Mouse (Mus musculus) gonadal fat pad, adult 2 months (tissue): ENCODE results near the gene Fam71f1. TPM values are rescaled to one million over a fixed set of nuclear protein-coding genes. Genes with fewer than 3 reads are reported as not detected.
A peak's percentile ranks its signal among the peaks of the same experiment; 100 is the strongest.
"Not testable (repeated sequence)": the region's sequence is repeated elsewhere in the genome, so short reads cannot be mapped to it uniquely, and the experiment has no call there.

Experiments used
- DNase-seq: peaks from one replicate; pipeline ENCODE4 v3.0.0-alpha.2; 2012; ENCODE audit warnings: low read depth
- polyA plus RNA-seq: library from polyadenylated mRNA; depleted of rRNA; stranded (reverse); fragments of >200 nt; gene quantifications from 2 replicates; pipeline ENCODE4 v1.2.3, GENCODE M21; 2012; rRNA removed

Gene Fam71f1
- polyA plus RNA-seq, 1 experiment: 0.77 TPM

DNA sequence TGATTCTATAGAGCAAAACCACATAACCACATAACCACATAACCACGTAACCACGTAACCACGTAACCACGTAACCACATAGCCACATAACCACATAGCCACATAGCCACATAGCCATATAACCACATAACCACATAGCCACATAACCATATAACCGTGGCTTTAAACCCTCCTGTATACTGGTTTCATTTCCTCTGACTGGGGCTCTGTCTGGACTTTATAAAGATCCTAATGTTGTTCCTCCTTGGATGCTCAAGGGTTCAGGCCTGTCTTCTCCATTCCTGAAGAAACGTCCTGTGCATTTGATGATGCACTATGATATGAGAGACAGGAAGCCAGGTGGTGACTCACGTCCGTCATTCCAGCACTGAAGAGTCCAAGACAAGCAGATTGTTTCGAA lies 8.0 kb downstream of the Fam71f1 start:
- DNase-seq: no peak

DNA sequence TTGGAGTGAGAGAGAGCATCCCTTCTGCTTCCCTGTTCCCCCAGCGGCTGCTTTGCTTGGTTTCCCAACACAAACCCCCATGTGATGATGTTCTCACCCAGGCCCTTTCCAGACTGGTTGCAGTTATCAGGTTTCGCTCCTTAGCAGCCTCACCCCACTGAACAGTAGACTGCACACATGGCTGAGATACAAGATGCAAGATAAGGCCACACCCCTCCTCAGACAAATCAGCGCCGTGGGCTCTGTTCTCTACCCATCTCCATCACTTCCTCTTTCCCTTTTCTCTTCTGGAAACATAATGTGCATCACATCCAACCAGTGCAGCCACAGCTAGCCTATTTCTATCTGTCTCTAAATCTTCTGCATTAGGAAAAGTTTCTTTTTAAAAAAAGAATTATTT lies 10.6 kb downstream of the Fam71f1 start:
- DNase-seq: no peak

DNA sequence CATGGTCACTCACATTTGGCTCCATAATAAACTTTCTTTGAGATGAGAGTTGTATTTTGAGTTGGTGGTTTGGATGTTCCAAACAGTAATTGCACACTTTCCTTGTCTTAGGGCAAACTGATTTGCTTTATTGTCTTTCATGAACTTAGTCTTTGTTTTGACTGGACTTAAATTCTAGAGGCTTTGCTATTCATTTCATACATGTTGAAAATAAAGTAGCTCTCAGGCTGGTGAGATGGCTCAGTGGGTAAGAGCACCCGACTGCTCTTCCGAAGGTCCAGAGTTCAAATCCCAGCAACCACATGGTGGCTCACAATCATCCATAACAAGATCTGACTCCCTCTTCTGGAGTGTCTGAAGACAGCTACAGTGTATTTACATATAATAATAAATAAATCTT lies 27.6 kb downstream of the Fam71f1 start:
- DNase-seq: not testable (repeated sequence)

DNA sequence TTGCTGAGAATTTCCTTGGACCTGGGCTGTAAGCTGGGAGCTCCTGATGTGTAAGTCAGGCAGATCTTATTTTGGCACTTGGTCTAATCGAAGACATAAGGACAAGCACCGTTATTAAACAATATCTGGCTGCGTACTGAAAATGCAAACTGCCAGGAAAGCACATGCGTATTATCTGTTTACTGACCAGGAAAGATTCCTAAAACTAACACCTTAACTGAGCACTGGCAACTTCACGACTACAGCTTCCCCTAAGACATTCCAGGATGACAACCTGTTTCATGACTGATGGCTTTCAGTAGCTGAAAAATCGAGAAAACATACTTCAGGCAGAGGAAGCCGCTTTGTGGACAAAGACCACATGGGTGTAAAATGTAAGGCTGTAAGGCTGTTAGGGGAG lies 28.2 kb downstream of the Fam71f1 start:
- no peak for DNase-seq

DNA sequence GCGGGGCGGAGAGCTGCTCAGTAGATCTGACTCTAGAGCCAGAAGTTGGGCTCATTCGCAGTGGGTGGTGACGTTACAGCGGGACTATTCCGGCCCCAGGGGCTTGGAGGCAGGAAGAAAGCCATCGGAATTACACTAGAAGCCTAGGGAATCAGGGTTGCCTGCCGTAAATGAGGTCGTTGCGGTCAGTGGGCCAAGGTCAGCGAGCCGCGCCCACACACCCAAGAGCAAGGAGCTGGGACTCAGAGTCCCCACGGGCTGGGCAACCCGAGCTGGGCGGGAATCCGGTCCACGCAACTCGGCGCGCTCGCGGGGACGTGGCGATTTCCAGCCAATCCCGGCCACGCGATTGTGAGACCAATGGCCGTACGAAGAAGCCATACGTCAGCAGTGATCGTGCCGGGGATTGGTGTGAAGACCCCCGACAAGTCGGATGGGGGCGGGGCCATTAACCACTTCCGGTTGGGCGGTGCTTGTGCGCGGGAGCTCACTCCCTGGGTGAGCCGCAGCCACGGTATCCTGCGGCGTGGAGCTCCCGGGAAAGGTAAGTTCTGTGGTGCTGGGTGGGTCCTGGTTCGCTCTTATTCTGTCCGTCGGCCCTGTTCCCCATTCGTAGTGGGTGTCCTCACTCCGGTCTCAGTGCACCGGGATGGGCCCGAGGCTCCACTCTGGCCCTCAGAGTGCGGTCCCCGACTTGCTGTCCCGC lies 28.9 kb downstream of the Fam71f1 start, which contains the start of gene Calu:
TSS of gene Calu (plus strand) at position 405 of the 706 bp plus-strand sequence.
- peak; percentile 82 for DNase-seq

DNA sequence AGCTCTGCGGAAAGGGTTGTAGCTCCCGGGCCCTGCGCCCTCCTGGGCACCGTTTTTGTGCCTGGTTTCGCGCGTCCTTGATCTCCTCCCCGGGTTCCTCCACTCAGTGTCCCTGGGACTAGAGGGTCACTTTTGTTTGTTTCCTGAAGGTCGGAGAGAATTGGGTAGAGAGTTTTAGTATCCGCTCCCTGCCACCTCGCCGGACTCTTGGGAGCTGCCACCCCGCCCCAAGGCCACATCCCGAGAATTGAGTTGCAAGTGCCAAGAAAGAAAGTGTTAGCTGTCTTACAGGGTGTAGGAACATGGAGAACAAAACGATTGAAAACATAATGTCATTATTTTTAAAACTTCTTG lies 29.4 kb downstream of the Fam71f1 start:
- DNase-seq: no peak

DNA sequence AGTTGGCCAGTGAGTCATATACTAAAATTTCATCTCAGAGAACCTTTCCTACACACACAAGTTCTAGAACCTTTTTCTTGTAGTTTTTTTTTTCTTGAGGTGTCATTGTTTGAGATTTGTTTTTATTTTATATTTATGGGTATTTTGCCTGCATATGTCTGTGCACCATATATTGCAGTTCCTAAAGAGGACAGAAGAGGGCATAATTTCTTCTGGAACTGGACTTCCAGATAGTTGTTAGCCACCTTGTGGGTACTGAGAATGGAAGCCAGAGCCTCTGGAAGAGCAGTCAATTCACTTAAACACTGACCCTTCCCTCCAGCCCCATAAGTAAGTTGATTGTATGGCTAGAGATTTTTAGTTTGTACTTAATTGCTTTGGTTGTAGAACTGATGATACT lies 32.7 kb downstream of the Fam71f1 start:
- no peak for DNase-seq

DNA sequence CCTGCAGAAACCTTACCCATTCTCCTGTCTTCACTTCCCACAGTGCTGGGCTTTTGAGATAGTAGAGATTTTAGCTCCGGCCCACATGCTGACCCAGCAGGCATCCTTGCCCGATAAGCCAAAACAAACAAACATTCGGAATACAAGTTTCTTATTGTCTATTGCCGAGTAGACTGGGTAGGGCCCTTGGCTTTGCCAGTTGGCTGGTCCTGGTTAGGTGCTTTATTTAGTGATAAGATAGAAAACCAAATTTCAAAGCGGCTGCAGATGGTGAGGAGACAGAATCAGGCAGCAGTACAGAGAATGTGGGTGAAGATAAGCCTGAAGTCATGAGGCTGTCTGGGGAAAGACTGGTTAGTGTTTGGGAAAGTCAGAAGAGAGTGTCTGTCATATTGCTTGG lies 33.9 kb downstream of the Fam71f1 start:
- no peak for DNase-seq

DNA sequence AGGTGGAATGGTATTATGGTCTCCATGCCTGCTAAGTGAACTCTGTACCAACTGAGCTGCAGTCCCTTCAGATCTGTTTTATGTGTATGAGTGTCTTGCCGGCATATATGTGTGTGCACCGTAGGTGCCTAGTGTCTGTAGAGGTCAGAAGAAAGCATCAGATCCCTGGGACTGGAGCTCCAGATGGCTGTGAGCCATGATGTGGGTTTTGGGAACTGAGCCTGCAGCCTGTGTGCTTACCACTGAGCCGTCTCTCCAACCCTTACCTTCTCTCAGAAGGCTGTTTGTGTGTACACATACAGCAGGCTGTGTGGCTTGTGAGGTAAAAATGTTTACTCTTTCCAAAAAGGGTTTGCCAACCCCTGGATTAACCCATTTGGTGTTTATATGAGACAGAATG lies 40.4 kb downstream of the Fam71f1 start:
- DNase-seq: no peak

DNA sequence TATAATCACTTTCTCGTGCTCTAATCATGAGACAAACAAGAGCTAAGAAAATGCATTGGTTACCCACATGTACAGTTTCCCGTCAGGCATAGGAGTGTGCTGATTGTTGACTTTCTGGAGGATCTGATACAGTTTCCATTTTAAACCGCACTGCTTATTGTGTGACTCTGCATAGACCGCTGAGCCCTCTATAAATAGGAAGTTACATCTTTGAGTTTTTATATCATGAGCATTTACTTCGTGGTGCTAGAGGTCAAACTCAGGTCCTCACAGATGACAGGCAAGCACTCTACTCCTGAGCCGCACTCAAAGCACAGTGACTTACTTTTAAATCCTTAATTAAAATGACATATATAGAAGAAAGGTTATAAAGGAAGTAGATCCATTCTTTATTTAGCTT lies 41.3 kb downstream of the Fam71f1 start:
- no peak for DNase-seq

DNA sequence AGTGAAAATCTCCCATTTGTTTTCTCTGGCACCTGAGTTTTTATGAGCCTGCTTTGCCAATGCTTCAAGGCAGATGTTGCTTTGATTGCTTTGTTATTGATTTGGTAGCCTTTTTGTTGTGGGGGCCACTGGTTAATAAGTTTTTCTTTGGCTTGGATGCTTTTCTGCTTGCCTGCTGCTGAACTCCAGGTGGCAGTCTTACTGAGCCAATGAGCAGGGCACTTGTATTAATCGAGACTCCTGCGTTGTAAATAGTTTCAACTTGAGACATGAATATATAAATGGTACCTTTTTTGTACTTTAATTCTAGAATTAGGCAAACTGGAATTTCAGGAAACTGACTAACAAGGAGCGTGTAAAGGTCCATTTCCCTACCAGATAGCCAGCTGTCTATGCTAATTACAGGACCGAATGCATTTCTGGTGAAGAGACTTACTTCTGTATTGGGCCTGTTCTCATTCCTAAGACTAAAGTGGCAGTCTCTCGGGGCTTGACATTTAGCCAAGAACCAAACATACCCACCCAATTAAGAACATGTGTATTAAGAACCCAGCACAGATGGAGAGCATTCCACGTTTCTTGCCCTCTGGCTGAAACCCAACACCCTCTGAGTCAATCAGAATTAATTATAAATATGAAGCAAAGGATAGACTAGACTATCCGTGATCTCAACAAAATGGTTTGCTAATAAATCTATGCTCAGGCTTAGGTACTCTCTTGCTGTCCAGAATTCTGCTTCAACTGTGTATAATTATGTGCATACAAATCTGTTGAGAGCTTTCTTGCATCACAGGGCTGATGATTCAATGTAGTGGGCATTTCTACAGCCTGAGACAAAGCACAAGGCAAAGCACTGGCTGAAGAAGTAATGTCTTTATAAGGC lies 43.5 kb downstream of the Fam71f1 start:
- DNase-seq: no peak

DNA sequence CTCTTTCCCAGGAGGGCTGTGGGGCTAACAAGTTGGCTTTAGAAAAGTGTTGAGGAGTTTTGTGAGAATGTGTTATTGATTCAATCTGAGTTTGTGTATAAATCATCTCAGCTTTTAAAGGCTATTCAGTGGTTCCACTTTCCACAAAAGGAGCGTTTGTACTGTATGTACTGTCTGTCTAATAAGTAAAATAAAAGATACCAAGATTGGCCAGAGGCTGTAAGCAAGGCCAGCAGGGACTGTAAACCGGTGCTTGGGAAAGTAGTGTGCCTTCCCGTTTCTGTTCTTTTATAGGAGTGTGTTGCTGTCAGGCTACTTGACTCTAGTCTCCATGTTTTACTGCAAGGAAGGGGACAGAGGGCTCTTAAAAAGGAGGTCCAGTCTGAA lies 44.2 kb downstream of the Fam71f1 start:
- no peak for DNase-seq

DNA sequence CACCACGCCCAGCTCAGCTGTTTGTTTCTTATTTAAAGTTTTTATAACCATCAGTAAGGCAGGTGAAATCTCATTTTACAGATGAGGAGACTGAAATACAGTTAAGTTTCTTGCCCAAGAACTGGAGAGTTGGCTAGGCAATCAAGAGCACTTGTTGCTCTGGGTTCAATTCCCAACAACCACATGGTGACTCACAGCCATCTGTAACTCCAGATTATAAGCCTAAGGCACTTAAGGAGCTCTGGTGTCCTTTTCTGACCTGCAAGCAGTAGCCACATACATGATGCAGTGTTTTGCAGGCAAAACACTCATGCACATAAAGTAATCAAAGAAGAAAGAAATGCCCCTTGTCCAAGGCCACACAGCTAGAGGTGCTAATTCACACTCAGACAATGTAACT lies 46.3 kb downstream of the Fam71f1 start:
- DNase-seq: no peak

DNA sequence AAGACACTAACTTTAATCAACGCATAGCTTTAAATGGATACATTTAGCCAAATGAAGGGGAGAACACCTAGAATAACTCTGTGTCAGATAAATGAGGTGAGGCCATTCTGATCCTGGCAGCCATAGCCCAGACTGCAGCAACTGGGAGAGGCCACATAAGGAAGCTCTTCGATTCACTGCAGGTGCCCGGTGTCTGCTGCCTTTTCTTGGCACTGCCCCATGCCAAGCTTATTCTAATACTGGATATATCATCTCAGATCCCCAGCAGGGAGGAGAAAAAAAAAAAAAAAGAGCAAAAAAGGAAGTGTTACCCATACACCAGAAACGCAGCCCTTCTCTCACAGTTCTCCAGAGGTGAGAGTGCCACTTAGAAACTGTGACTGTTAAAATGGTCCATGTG lies 58.4 kb downstream of the Fam71f1 start:
- DNase-seq: no peak

DNA sequence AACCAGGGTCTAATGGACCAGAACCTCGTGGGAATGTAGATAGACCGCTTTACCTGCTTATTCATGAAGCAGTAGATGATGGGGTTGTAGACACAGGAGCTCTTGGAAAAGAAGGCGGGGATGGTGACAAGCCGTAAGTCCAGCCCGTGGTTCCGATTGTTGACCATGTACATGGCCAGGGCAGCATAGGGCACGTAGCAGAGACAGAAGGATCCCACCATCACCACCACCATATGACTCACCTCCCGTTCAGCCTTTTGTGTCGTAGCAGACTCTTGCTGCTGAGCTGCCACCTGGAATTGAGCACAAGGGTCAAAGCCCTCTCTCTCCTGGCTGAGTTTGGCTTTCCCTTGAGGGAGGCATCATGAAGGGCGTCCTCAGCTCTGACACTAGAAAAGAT lies 59.7 kb downstream of the Fam71f1 start:
- DNase-seq: no peak

DNA sequence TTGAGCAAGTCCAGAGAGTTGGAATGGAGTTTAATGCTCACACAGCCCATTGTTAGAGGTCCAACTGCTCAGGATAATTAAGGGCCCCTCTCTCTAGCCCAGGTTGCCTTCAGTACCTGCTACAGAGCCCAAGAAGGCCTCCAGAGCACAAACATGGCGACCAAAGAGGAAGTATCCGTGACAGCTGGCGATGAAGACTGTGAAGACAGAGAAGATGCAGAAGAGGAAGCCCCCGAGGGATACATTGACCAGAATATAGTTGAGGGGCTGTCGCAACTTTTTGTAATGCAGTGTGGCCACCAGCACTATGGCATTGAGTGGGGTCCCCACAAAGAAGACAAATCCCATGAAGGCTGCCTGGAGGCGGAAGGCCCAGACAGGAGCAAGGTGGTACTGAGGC lies 61.0 kb downstream of the Fam71f1 start:
- DNase-seq: no peak

DNA sequence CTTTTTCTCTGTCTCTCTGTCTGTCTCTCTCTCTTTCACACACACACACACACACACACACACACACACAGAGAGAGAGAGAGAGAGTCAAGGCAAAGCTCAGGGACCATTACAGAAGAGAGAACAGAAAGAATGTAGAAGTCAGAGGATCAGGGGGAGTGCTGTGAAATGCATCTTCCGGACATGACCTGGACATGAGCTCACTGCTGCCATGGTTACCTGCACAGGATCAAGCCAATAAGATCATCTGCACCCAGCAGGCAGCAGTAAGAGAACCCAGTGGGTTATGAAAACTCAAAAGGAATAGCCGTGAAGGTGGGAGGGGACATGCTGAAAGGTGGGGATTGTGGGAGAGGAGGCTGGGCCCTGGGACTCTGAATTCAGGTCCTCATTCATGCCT lies 63.5 kb downstream of the Fam71f1 start:
- no peak for DNase-seq

Other genes with a start within 250 kb of the Fam71f1 start
- 12.8 and 18.1 TPM in 2 replicates for gene Rbm28, start 154.1 kb upstream of the Fam71f1 start, polyA plus RNA-seq
- 1.8 and 2.1 TPM in 2 replicates for gene Prrt4, start 139.6 kb upstream of the Fam71f1 start, polyA plus RNA-seq
- 35.8 and 36.5 TPM in 2 replicates for gene Impdh1, start 102.8 kb upstream of the Fam71f1 start, polyA plus RNA-seq
- gene Hilpda, start 46.7 kb upstream of the Fam71f1 start, polyA plus RNA-seq: 11.9 and 21.2 TPM in 2 replicates
- gene Fam71f2, start 39.5 kb upstream of the Fam71f1 start, polyA plus RNA-seq: 12.4 and 14.0 TPM in 2 replicates
- gene Calu, start 28.9 kb downstream of the Fam71f1 start, polyA plus RNA-seq: 83.7 and 110 TPM in 2 replicates
- 0.81 and 0.86 TPM in 2 replicates for gene Opn1sw, start 69.3 kb downstream of the Fam71f1 start, polyA plus RNA-seq
- 6.1 and 8.4 TPM in 2 replicates for gene Ccdc136, start 77.2 kb downstream of the Fam71f1 start, polyA plus RNA-seq
- gene Flnc, start 114.1 kb downstream of the Fam71f1 start, polyA plus RNA-seq: 6.6 and 9.7 TPM in 2 replicates
- 315 and 362 TPM in 2 replicates for gene Atp6v1f, start 148.6 kb downstream of the Fam71f1 start, polyA plus RNA-seq
- gene Atp6v1fnb, start 152.3 kb downstream of the Fam71f1 start, polyA plus RNA-seq: not detected in 2 replicates
- 5.2 and 8.3 TPM in 2 replicates for gene Kcp, start 188.8 kb downstream of the Fam71f1 start, polyA plus RNA-seq
- 13.5 and 16.3 TPM in 2 replicates for gene Irf5, start 207.5 kb downstream of the Fam71f1 start, polyA plus RNA-seq